Mouse (Mus musculus): Measurements from ENCODE around the gene Mdfi. TPM values are rescaled to one million over a fixed set of nuclear protein-coding genes. Genes with fewer than 3 reads are reported as not detected.

Gene Mdfi
- total RNA-seq, 2 experiments from 2014 or later: 0.40 to 0.91 TPM

DNA sequence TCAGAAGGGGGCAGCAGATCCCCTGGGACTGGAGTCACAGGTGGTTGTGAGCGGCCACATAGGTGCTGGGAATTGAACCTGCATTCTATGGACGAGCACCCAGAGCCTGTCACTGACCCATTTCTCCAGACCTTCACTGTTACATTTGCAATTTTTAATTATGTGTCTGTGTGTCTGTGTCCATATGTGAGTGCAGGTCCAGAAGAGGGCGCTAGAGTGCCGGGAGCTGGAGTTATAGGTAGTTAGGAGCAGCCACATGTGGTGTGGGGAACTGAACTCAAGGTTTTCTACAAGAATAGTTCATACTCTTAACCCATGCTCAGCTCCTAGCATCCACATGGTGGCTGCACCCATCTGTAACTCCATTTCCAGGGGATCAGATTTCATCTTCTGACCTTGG is 37.5 kb downstream of the Mdfi start:
- DNase-seq: no peak

DNA sequence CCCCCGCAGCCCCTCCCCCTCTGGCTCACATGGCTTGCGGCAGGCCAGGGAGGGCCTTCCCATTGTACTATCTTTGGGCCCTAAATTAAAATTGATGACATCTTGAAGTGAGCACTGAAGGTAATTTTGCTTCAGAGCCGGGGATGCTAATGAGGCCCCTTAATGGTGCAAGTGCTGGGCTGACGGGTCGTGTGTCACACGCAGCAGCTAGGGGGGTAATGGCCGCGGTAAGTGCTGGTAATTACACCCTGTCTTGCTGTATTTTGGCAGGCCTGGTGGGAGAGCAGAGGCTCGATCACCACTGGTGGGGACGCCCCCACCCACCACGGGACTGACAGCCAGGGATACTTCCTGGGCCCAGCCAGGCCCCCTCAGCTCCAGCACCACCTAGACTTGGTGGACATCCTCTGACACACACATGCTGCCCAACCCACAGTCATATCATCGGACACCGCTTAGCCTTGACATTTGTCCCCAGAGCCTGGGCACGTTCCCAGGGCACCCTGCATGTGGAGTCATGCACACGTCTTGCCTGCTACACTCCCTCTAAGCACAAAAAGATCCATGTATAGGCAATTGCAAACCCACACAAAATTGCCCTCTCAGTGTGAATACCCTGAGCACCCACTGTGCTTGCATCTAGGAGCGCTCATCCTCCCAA is 38.2 kb downstream of the Mdfi start:
- no peak for DNase-seq

DNA sequence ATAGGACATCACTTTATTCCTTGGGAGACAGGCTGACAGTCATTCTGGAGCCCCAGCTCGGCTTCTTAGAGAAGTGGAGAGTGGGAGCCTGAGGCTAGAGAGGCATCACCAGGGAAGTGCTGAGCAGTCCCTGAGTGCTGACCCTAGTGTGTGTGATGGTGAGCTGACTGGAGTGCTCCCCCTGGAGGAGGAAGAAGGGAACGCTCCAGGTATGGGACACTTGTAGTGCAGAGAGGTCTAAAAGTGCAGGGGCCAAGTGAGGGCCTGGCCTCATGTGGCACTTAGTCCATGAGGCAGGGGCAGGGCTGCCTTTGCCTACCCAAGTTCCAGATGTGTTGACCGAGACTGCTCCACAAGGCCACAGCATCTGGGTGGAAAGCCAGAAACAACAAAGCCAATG is 39.0 kb downstream of the Mdfi start:
- peak in 1 of 2 experiments; percentile 27 for DNase-seq

DNA sequence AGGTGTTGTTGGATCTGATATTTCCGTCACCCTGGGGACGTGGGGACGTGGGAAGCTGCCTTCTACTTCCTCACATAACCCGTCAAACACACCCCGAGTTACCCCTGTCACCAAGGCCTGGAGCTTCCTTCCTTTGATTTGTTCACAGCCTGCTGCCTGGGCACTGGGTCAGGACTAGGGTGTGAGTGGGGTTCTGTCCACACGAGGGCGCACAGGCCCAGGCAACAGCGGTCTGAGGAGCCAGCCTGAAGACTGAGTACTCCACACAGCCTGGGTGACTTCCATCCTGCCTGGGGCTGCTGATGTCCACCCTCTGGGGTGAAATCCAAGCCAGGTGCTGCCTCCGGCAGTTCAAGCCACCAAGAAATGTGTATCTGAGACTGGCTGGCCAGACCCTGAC is 41.1 kb downstream of the Mdfi start:
- peak; percentile 80 to 81 for DNase-seq

DNA sequence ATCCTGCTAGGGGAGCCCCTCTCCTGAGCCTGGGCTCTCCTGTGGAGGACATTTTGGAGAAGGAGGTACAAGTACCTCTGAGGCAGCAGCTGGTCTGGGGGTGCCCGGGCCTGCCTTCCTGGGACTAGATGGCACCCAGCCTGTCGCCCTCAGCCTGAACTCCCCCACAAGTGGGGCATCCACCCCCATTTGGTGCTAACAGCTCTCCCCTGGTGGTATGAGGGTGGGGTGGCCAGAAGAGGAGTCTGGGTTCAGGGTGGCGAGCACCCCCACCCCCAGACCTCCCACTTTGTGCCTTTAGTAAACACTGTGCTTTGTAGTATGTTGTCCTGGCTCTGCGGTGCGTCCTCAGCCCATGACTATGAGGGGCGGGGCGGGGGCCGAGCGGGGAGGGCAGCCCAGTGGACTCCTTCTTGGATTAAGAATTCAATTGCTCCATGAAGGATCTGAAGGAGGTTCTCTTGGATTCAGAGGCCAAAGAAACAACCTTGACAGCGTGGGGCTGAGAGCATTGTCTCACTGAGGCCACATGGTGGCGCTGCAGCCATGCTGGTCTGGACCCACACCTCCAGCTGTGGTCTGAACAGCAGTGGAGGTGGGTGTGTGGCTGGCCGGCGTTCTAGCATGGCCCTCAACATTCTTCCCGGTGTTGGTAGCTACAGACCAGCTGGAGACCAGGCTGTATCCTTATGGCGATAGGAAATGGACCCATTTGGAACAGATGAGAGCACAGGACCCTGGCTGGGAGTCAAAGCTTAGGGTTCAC is 42.2 kb downstream of the Mdfi start:
- DNase-seq: peak in 1 of 2 experiments; percentile 43

DNA sequence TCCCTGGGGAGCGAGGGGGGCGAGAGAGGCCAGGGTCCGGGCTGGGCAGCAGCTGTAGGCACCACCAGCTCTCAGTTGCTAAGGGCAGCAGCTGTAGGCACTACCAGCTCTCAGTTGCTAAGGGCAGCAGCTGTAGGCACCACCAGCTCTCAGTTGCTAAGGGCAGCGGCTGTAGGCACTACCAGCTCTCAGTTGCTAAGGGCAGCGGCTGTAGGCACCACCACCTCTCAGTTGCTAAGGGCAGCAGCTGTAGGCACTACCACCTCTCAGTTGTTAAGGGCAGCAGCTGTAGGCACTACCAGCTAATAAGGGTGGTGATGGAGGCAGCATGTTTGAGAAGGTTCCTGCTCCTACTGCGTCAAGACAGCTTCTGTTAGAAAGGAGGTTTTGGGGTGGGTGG is 45.5 kb downstream of the Mdfi start:
- DNase-seq: no peak

DNA sequence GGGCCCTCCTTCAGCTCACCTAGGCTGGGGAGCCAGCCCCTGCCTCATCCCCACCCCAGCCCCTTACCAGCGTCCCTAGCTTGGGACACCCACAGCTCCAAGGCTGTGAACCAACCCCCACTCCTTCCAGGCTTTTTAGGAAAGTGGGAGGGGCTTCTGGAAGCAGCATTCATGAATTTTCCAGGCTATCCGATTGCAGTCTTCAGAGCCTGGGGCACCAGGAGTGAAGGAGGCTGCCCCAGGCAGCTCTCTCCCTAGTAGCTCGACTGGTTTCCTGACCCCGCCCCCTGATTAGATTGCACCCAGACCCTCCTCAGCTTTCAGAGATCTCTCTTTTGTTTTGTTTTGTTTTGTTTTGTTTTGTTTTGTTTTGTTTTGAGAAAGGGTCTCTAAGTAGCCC is 46.2 kb downstream of the Mdfi start:
- no peak for DNase-seq

DNA sequence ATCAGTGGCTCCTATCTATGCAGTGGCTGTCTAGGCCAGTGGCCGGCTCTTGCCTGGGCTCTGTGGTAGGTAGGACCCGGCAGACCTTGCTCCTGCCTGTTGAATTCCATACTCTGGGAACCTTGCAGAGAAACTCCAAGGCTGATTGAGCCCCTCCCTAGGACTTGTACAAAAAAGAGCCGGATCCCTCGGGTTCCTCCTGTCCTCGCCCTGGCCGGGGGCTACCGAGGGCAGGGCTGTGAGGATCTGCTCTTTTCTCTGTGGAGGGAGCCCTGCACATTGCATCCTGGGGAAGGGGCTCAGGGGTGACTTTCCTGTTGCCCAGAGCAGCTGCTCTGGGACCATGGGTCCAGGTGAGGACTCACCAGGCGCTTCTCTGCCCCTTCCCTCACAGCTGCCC is 46.9 kb downstream of the Mdfi start:
- DNase-seq: no peak

DNA sequence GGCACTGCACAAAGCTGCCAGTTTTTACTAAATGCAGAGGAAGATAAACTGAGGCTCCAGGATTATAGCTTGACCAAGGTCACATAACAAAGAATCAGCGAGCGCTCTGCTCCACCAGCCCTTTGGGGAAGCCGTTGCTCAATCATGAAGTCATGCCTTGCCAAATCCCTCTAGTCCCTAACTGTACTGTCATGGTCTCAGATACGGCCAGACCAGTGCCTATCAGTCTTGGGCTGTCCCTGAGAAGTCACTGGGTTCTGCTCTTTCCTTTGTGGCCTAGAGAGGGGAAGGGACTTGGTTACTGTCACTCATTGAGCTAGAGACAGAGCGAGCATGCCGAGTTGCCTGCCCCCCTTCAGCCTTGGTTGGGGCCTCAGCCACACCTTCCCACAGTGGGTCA is 50.1 kb downstream of the Mdfi start:
- no peak for DNase-seq

DNA sequence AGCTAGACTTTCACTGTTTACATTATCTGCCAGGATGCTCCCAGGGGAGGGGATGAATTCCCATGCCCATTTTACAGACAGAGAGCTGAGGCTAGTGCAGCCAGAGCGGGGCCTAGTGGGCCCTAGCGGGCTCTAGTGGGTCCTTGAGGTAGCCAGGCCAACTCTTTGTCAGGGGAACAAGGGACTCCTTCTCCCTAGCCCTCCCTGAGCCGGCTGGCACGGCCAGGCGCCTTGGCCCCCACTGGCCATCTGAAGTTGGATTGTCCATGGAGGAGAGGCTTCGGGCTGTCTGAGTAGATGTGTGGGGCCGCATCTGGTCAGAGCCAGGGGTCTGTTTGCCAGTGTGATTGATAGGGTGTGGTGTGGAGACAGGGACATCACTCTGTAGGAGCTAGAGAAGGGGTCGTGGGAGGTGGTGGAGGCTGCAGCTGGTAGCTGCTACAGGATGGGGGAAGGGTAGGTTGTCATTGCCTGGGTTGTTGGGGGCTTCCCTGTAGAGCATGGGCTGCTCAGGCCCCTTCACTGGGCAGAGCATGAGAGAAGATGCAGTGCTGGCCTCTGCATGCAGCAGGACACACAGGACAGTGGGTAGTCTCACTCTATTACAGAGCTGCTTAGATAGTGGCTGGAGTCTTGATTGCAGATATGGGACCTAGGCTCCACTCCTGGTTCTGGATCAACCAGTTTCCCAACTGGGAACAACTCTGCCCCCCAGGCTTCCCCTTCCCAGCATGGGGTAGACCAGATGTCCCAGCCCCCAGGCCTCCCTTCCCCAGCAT is 50.9 kb downstream of the Mdfi start:
- no peak for DNase-seq

DNA sequence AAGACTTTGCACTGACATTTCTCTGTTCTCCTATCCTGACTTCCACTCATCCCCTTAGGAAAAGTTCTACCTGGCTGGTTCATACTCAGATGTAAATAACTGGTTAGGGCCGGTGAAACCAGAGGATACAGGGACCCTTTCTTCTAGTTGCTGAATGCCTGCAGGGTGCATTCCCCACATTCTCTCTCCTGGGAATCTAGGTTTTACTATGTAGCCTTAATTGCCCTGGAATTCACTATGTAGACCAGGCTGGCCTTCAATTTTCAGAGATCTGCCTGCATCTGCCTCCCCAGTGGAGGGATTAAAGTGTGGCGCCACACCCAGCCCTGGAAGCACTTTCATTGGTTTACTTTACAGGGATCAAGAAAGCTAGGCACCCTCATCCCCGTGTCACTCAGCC is 52.0 kb downstream of the Mdfi start:
- DNase-seq: no peak

DNA sequence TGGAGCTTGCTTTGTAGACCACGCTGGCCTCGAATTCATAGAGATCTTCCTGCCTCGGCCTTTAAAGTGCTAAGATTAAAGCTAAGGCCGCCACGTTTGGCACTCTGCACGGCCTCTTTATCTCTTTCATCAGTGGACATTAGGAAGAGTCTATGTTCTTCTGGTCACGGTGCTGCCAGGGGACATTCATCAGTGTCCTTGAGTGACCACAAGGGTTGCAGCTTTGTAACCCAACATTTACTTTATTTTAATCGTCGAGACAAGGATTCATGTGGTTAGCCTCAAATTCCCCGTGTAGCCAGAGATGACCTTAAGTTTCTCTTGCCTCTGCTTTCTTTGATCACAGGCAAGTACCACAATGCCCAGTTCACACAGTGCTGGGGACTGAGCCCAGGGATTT is 54.0 kb downstream of the Mdfi start:
- no peak for DNase-seq

DNA sequence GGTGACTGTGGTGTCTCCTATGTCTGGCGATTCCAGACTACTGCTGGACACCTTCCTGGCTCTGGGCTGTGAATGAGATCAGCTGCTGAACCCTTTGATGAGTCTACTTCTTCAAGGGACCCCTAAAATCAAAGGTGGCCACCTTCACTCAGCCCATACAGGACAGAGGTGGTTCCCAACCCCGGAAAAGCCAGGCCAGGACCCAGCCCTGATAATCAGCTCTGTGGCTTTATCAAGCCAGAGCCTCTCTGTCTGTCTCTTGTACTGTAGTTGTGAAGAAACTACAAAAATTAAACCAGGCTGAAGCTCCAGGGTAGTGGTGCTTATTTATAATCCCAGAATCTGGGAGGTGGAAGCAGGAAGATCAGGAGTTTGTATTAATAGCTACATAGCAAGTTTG is 57.4 kb downstream of the Mdfi start:
- DNase-seq: no peak

DNA sequence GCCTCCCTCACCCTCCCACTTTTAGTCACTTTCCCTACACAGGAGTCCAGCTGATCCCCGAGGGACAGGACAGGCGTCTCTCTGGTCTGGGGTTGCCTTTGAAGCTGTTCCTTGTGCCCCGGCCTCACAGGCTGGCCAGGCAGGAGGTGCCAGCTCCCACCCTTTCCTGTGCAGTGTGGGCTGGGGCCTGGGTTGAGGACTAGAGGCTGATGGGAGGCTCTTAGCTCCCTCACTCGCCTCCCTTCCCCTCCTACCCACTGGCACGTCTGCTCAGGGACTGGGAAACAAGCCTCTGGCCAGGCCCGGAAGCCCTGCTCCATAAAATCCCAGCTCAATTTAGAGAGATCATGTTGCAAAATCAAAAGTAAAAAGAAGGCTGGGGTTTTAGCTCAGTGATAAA is 60.9 kb downstream of the Mdfi start:
- DNase-seq: no peak

DNA sequence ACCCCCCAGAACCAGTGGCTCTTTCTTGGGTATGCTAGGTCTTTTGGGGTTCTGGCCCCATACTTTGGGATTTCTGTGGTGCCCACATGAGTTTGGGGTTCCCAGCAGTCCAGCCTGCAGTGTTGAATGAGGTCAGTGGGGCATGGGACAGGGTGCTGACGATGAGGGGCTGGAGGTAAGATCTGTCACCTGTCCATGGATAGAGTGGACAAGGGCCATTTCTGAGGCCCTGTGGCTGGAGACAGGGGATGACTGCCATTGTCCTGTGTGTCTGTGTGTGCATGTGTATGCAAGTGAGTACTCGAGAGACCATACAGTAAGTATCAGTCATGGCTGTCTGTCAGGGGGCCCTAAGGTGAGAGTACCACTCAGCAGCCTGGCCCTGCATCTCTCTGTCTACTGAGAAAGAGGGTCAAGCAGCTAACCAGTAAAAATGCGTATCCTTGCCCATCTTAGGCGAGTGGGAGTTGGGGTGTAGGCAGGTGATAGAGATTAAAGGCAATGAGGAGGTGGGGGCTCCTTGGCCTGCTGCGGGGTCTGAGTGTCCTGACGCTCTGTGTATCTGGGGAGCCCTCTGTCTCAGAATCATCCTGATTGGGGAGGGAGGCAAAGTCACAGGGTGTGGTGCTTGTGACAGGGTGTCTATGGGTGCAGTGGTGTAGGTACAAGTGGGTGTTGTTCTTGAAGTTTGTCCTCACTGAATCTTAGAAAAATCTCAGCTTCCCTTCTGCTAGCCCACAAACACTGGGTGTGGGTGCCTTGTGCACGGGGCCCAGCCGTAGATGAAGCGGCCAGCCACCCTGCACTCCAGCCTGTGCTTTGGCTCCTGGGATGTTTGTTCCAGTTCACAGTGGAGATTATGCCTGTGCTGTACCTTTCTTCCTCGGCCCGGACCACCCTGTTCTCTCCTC is 64.8 kb downstream of the Mdfi start:
- no peak for DNase-seq

DNA sequence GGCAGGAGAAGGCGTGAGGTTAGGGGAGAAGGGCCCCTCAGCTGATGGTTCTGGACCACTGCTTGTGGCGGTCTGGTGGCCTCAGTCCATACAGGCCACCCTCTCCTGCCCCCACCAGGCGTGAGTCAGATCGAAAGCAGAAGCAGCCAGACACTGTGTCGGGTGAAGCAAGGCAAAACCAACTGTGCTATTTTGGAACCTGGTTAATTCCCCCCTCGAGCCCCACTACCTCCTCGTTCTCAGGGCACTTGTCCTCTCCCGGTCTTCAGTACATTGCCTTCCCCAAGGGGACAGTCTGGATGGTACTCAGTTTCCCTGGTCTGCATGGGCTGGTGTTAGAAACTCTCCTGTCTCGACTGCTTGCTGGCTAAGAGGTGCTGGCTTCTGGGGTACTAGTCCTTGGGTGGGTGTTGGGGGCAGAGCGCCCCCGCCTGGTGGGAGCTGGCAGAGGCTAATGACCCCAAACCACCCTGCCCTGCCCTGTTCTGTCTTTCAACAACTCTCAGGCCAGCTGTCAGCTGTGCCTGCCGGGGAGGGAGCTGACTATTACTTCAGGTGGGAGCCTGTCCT is 65.7 kb downstream of the Mdfi start:
- no peak for DNase-seq

DNA sequence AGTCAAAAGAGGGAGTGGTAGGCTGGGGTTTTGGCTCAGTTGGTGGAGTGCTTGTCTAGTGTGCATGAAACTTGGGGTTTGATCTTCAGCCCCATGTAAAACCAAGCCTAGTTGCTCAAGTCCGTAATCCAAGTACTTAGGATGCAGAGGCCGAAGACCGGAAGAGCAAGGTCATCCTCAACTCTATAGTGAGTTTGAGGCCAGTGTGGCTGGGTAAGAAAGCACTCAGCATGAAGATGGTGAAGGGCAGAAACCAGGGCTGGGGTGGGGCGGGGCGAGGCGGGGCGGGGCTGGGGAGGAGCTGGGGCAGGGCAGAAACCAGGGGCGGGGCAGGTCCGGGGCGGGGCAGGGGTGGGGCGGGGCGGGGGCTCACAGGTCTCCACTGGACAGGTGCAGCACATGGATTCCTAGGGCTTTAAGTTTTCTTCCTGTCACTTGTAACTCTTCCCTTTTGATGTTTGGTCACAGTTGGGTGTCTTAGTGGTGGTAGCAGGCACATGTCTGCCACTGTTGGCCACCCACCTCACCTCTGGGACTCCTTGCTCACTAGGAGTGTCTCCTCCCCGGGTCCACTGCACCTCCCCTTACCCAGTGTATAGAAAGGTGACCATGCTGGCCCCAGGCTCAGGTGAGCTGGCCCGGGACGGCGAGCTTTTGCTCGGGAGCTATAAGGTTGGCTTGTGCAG is 66.9 kb downstream of the Mdfi start:
- DNase-seq: no peak

DNA sequence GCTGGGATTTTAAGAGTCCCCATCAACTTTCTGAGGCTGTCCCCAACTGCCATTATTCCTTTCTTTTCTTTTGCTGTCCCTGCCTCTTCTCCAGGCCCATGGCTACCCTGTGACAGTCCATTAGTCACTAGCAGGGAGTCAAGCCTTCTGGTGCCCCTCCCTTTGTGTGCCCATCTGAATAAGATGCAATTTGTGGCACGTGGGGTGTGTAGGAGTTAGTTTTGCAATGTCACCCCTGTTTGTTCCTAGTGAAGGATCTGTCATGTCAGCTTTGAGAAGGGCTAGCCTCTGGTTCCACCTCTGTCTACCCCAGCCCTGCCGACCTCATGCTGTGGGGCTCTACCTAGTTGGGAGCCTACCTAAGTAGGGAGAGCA is 67.4 kb downstream of the Mdfi start:
- DNase-seq: no peak

DNA sequence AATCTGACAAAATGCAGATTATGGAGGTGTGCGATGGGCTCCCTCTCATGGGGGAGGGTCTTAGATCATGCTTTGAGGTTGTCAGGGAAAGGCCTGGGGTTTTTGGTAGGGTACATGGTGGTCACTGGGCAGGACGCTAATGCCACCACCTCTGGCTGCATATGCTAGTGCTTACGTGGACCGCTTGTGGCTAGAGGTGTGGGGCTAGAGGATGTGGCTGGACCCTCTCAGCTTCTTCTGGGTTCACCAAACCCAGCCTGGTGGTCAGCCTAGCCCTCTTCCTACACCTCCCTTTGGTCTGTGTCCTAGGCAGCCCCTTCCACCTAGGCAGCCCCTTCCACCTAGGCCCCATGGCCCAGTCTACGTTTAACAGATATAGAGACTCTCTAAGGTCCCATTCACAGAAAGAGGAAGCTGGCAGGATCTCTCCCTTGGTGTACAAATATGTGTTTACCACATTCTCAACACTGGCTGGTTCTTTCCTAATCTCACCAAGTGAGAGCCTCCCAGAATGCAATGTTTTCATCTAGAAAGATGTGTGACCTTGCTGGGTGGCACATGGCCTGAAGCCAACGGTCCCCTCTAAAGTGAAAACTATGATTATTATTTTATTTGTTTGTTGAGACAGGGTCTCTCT is 68.0 kb downstream of the Mdfi start:
- DNase-seq: no peak

DNA sequence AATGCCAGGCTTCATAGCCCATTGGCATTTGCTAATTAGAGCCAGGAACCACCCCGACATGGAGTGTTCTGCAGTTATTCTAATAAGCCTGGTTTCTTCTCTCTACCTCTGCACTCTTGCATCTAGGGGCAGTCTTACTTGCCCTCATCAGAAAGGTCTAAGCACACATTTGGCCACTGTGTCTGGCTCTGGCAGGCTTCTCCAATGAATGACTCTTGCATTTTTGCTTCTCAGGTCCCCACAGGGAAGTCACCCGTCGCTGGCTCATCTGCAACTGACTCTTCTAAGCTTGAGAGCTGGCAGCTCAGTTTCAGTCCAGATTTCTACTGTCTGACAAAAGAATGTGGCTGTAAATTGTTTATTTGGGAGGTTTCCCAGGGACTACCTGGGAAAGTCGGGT is 68.5 kb downstream of the Mdfi start:
- DNase-seq: no peak
